Mouse (Mus musculus): ENCODE measurements around the gene Nynrin.

The Nynrin gene

DNA sequence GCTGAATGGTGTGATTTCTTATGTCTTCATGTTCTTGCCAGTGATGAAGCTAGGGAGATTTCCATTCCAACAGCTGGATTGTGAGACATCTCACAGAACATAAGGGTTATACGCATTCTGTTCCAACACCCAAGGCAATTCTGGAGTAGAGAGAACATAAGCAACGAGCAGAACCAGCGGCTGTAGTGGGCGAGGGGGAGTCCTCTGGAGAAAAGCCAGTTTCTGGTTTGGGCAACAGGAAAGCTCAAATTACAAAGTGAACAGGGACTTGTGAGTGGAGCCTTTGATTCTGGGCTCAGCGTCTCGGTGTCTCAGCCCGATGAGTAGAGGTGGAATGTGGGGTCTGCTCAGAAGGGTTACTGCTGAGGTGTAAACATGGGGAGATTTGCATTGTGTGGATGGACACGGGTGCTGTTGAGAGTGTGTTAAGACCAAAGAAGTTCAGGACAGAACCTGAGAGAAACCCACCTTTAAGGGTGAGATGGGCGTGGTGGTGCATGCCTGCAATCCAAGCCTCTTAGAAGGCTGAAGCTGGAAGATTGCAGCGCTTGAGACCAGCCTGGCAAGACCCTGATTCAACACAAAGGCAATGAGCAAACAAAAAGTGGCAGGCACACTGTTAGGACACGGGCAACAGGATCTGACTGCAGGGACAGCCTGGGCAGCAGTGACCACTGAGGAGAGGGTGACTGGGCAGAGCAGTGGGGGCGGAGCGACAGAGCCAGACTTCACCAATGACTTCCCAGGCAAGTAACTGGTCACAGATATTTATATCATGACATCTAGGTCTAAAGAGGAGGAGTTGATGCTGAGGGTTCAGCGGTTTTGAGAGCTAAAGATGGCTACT, 23.9 kb downstream of the Nynrin start:
- in situ Hi-C loops (cut with MboI; ENCODE audit: low sequenced_read_pairs) = loop anchor here (5.0 kb wide), 1 partner anchor 40 kb away; no protein-coding TSS in a partner anchor

GRCm38 (mm10) chr14:55878316-55878940, 24.6 kb downstream of the Nynrin start:
- in situ Hi-C loops (cut with MboI; ENCODE audit: low sequenced_read_pairs) = loop anchor here (5.0 kb wide), 1 partner anchor 39 kb away; no protein-coding TSS in a partner anchor

GRCm38 (mm10) chr14:55879623-55880022, 25.8 kb downstream of the Nynrin start:
- in situ Hi-C loops (cut with MboI; ENCODE audit: low sequenced_read_pairs) = loop anchor here (5.0 kb wide), 1 partner anchor 38 kb away; no protein-coding TSS in a partner anchor

GRCm38 (mm10) chr14:55880982-55881381, 27.2 kb downstream of the Nynrin start:
- in situ Hi-C loops (cut with MboI; ENCODE audit: low sequenced_read_pairs) = no loop called here

DNA sequence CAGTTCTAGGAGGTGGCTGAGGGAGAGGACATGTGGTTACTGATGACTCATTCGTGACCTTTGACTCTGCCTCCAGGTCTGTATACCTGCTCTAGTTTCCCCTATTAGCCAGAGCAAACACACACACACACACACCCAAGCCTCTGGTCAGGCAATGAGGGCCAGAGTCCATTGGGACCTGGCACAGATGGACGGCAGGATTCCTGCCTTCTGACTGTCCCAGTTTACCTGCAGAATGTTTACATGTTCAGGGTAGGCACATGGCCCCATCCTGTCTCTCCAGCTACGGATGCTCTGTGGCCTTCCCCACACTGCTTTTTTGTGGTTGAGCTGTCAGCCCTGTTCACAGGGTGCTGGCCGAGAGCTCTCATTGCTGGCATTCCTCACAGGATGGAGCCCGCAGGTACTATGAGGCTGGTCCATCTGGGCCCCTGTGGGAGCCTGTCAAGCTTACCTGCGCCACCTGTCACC, 28.4 kb downstream of the Nynrin start:
- in situ Hi-C loops (cut with MboI; ENCODE audit: low sequenced_read_pairs) = no loop called here

GRCm38 (mm10) chr14:55883149-55883661, 29.4 kb downstream of the Nynrin start:
- in situ Hi-C loops (cut with MboI; ENCODE audit: low sequenced_read_pairs) = no loop called here

DNA sequence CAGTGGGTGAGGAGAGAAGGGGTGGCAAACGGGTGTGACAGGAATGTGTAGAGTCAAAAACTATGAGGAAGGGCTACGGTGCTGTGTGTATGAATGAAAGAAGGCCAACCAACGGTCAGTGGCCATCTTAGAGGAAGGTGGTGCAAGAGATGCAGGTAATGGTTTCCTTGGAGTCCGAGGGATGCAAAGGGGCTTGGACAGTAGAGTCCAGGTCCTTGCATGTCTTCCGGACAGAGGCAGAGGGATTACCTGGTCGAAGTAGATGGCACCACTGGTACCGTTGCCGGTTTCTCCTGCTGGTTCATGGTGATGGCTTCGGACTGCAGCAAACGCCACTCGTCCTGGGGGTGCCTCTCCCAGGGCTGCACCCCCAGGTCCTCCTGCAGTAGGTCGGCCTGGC, 29.9 kb downstream of the Nynrin start:
- in situ Hi-C loops (cut with MboI; ENCODE audit: low sequenced_read_pairs) = no loop called here

DNA sequence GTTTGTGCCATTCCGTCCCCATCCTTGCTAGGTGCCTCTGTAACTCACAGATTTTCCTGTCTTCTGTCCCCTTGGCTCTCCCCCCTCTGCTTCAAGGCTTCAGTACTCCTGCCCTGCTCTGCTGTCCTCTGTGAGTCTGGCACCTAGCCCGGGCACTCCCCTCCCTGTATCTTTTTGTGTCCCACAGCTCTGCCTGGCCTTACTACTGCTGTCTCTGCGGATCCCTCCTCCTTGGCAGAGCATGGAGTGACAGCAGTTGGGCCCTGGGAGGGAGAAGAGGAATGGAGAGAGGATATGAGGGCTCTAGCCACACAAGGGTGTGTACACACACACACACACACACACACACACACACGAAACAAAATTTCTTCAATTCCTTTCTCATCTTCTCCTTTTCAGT, 30.4 kb downstream of the Nynrin start, which contains the start of gene Cbln3:
Gene Cbln3 (minus strand): TSS at position 227 of the 400 bp plus-strand sequence.
- in situ Hi-C loops (cut with MboI; ENCODE audit: low sequenced_read_pairs) = no loop called here

DNA sequence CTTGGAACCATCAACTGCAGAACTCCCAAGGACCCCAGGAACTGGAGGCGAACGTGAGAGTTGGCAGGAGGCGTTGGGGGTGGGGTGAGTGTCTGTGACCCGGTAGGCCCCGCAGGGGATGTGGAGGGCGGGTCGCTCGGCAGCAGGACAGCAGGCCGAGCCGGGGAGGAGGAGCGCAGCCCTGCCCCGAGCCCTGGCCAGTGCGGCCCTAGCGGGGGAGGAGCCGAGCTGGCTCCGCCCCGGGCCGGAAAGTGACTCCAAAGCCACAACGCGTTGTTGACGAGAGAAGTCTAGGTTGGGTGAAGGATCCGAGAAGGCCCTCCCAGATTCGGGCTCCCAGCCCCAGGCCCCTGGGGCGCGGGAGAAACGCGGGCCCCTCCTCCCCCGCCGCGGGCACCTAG, 30.9 kb downstream of the Nynrin start, which contains the start of gene Khnyn:
Gene Khnyn (plus strand): TSS at position 235 of the 401 bp plus-strand sequence.
- in situ Hi-C loops (cut with MboI; ENCODE audit: low sequenced_read_pairs) = no loop called here

- in situ Hi-C loops (cut with MboI; ENCODE audit: low sequenced_read_pairs) = no loop called here
These were observed 31.4 kb downstream of the Nynrin start for GRCm38 (mm10) chr14:55885114-55885790.

DNA sequence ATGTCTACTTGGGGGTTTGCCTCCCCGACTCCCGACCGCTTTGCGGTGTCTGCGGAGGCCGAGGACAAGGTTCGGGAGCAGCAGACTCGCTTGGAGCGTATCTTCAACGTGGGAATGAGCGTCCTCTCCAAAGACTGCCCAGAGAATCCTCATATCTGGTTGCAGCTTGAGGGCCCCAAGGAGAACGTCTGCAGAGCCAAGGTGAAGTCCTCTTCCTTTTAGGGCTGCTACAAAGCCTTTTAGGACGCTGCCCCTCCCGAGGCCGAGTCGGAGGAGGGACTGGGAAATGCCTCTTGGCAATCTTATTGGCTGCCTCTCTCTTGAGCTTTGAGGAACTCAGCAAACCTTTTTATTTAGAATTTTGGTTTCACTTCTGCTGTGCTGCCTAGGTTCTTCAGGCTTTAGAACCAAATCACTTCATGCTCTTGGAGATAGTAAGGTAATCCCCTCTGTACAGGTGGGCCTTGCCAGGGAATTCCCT, 32.0 kb downstream of the Nynrin start:
- in situ Hi-C loops (cut with MboI; ENCODE audit: low sequenced_read_pairs) = no loop called here

DNA sequence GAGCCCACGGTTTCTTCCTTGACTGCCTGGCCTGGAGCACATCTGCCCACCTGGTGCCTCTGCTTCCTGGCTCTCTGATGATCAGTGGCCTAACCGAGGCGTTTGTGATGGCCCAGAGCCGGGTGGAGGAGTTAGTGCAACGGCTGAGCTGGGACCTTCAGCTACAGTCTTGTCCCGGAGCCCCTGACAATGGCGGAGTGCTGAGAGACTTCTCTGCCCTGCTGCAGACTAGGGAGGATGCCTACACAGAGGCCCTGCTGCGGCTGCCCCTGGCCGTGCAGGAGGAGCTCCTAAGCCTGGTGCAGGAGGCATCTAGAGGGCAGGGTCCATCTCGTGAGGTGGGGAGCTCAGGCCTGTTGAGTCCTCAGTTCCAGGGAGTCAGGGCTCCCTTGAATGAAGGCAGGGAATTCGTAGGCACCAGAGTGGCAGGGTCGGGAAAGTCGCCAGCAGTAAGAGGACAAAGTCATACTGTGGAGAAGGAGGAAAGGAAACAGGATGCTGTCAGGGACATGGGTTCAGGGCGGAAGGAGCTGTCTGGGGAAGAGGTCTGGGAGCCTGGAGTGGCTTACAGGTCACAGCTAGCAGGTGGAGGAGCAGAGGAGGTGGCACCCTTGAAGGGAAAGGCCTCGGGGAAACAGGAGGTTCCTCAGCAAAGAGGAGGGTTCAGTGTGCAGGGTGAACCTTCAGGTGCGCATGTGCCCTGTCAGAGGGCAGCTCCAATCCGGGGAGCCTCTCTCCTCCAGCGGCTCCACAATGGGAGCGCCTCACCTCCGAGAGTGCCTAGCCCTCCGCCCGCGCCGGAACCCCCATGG, 33.0 kb downstream of the Nynrin start:
- in situ Hi-C loops (cut with MboI; ENCODE audit: low sequenced_read_pairs) = no loop called here

DNA sequence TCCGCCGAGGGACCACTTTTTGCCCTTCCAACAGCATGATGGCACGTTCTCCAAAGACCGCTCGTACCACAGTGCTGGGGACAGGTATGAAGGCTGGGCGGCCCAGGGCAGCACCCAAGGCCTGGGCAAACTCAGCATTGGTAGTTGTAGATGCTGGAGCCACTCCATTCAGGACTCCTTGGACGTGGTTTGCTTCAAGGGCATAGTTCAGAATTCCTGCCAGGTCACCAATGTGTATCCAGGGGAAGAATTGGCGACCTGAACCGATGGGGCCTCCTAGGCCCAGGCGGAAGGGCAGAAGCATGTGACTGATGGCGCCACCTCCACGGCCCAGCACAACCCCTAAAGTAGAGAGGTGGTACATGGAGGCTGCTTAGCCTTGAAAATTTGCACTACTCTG, 43.9 kb downstream of the Nynrin start:
- in situ Hi-C loops (cut with MboI; ENCODE audit: low sequenced_read_pairs) = no loop called here

DNA sequence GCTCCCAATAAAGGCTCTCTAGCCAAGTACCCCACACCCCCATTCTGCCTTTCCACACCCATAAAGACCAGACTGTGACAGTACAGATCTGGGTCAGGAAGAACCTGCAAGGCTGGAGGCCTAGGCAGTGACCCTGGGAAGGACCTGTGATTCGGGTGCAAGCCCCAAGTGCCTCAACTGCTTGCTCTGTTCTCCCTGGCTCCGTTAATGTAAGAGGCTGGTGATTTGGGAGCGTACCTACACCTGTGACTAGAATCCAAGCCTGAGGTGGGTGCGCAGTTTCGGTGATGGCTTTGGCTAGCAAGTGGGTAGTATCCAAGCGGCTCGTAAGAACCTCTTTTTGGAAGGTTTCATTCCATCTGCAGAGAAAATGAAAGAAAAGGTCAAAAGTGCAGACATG, 45.1 kb downstream of the Nynrin start:
- in situ Hi-C loops (cut with MboI; ENCODE audit: low sequenced_read_pairs) = no loop called here

GRCm38 (mm10) chr14:55899701-55900413, 46.0 kb downstream of the Nynrin start, which contains the start of gene Sdr39u1:
Gene Sdr39u1, minus strand, starts transcription at chr14:55900293.
- in situ Hi-C loops (cut with MboI; ENCODE audit: low sequenced_read_pairs) = no loop called here

- in situ Hi-C loops (cut with MboI; ENCODE audit: low sequenced_read_pairs) = no loop called here
These were observed 46.6 kb downstream of the Nynrin start for GRCm38 (mm10) chr14:55900414-55900755.

- in situ Hi-C loops (cut with MboI; ENCODE audit: low sequenced_read_pairs) = no loop called here
These were observed 51.7 kb downstream of the Nynrin start for GRCm38 (mm10) chr14:55905518-55905917.

GRCm38 (mm10) chr14:55913406-55913805, 59.6 kb downstream of the Nynrin start:
- in situ Hi-C loops (cut with MboI; ENCODE audit: low sequenced_read_pairs) = no loop called here
